Mouse (Mus musculus) layer of hippocampus, adult 18-20 months (tissue): ENCODE measurements around the gene Hsd11b2. TPM values are rescaled to one million over a fixed set of nuclear protein-coding genes. Genes with fewer than 3 reads are reported as not detected.

Experiments used
- DNase-seq, 2 experiments: peaks; one replicate each; pipeline ENCODE4 v3.0.0; 2022; ENCODE audit warnings: low spot score in 2 of 2
- total RNA-seq, 2 experiments: library from RNA; stranded (reverse); gene quantifications; 2 replicates each; pipeline ENCODE4 v1.2.3; 2021

Gene Hsd11b2
- total RNA-seq, 2 experiments from 2014 or later, result not detected

- no peak for DNase-seq
Measured at GRCm38 (mm10) chr8:105521995-105522769, 3.6 kb downstream of the Hsd11b2 start.

GRCm38 (mm10) chr8:105522890-105523289 is 4.3 kb downstream of the Hsd11b2 start:
- DNase-seq, result no peak

- no peak for DNase-seq
Measured at GRCm38 (mm10) chr8:105527110-105527509, 8.6 kb downstream of the Hsd11b2 start.

- DNase-seq, result no peak
Measured at GRCm38 (mm10) chr8:105528206-105528605, 9.7 kb downstream of the Hsd11b2 start.

GRCm38 (mm10) chr8:105529271-105529670 is 10.7 kb downstream of the Hsd11b2 start:
- DNase-seq, result no peak

- no peak for DNase-seq
Measured at GRCm38 (mm10) chr8:105531774-105532173, 13.2 kb downstream of the Hsd11b2 start.

- no peak for DNase-seq
Measured at GRCm38 (mm10) chr8:105533439-105533838, 14.9 kb downstream of the Hsd11b2 start.

GRCm38 (mm10) chr8:105533892-105534329 is 15.4 kb downstream of the Hsd11b2 start:
- DNase-seq, result peak in 1 of 2 experiments; percentile 59

- DNase-seq, result peak in 1 of 2 experiments; percentile 39
Measured at GRCm38 (mm10) chr8:105536546-105536945, 18.0 kb downstream of the Hsd11b2 start.

- DNase-seq, result no peak
Measured at GRCm38 (mm10) chr8:105537011-105537677, 18.6 kb downstream of the Hsd11b2 start.

- no peak for DNase-seq
Measured at GRCm38 (mm10) chr8:105538940-105539339, 20.4 kb downstream of the Hsd11b2 start.

- DNase-seq, result no peak
Measured at GRCm38 (mm10) chr8:105542032-105542656, 23.6 kb downstream of the Hsd11b2 start.

- no peak for DNase-seq
Measured at GRCm38 (mm10) chr8:105542808-105543207, 24.3 kb downstream of the Hsd11b2 start.

GRCm38 (mm10) chr8:105543703-105544102 is 25.1 kb downstream of the Hsd11b2 start:
- no peak for DNase-seq

- no peak for DNase-seq
Measured at GRCm38 (mm10) chr8:105544544-105545205, 26.1 kb downstream of the Hsd11b2 start.

GRCm38 (mm10) chr8:105545249-105545648 is 26.7 kb downstream of the Hsd11b2 start:
- peak in 1 of 2 experiments; percentile 30 for DNase-seq

GRCm38 (mm10) chr8:105546384-105547350 is 28.1 kb downstream of the Hsd11b2 start:
- DNase-seq, result no peak

GRCm38 (mm10) chr8:105549506-105549905 is 31.0 kb downstream of the Hsd11b2 start:
- DNase-seq, result no peak

- no peak for DNase-seq
Measured at GRCm38 (mm10) chr8:105550083-105550482, 31.5 kb downstream of the Hsd11b2 start.

GRCm38 (mm10) chr8:105552032-105552431 is 33.5 kb downstream of the Hsd11b2 start:
- no peak for DNase-seq
